Mouse (Mus musculus): Measurements from ENCODE around the gene Slc25a29.

Slc25a29 gene

DNA sequence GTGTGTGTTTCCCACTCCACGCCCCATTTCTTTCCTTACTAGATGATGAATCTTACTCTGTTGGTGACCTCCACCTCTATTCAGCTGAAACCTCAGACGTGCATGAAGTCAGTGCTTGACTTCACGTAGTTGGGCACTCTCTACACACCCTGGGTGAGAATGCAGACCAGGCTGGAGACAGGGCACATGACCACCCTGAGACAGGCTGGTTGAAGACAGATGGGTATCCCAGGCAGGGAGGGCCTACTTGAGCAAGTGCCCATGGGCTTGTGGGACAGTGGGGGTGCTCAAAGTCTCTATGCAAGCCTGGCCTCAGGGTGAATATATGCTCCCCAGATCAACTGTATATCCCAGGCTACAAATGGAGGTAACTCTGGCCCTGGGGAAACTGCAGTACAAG, 1.3 kb downstream of the Slc25a29 start:
- DNase-seq (ENCODE audit: low spot score): no peak

DNA sequence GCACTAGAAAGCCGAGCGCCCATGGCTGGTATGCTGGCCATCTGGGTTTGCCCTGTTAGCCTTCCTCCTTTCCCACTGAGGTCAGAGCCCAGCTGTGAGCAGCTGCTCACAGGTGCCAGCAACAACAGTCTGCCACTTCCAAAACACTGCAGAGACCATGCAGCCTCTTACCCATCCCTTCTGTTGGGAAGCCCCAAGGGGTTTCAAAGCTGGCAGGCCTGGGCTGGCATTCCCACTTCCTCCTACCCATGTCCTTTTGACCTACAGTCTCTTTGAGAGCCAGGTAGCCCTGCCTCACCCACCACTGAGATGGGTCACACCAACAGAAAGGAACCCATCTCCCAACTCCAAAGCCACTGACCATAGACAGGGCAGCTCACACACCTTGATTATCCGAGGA, 2.3 kb downstream of the Slc25a29 start:
- DNase-seq (ENCODE audit: low spot score): no peak

DNA sequence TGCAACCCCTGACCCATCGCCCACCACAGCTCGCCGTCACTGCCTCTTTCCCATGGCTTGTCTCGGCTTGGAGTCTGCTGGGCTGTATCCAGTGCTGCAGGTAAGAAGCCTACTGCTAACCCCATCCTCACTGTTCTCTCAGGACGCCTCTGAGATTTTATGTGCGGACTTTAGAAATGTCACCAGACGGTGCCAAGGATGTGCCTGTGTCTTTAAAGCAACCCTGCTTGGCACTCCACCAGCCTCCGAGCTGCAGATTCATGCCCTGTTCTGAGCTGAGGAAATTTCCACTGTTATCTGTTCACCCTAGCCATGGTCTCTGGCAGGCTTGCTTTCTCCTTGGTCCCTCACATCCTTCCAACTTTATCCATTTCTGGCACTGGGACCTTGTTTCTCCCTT, 2.8 kb downstream of the Slc25a29 start:
- no peak for DNase-seq (ENCODE audit: low spot score)

DNA sequence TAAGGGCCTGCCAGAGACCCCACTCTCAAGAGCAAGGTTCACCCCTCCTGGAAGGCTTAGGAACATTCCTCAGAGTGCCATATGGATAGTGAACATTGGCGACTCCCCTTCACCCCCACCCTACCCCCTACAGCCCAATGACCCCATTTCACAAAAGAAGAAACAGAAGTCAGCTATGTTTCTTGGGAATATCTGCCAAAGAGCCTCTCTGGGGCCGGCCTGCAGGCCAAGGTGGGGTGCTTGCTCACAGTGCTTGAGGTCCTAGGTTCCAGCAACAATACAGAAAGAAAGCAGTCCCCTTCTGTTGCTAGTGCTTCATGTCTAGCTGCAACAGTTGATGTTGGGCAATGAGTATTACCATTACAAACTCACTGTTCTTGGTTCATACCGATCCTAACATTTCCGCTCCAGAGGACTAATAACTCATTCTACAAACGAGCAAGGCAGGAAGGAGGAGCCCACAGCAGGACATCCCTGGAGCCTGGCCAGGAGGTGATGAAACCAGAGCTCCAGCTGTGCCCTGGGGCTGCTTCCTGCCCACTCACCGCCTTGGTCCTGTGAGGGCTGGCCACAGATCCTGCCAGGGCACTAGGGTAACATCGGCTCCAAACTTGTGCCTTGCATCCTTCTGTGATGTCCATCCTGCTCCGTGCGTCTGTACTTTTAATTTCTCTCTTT, 3.6 kb downstream of the Slc25a29 start:
- DNase-seq (ENCODE audit: low spot score): peak; percentile 63

DNA sequence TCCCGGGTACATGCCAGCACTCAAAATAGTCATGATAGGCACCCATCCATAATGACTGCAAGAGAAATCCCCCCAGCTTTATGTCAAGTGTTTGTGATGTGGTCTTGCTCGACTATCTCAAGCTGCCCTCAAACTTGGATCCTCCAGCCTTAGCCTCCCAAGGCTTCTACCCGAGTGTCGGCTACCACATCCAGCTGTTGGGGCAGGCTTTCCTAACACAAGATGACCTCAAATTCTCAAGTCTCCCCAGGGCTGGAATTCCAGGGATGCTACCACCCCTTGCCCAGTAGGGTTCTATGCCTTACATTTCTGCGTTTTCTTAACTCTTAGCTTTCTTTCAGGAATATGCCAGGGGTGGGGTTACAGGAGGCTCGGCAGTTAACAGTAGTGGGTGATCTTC, 5.3 kb downstream of the Slc25a29 start:
- DNase-seq (ENCODE audit: low spot score): no peak

DNA sequence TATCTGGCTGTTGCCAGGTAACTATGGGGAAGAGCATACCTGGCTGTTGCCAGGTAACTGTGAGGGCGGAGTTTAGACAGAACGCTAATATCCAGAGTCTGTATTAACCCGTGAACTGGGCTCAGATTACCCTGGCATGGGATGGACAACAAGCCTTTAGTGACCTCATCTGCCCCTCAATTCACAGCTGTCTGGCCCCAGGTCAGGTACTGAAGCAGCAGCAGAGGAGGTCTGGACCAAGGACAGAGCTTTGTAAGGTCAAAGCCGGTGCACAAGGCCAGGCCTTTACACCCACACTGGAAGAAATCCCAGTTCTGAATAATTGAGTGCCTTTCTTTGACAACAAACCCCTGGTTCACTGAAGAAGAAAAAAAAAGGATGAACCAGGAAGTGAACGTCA, 6.0 kb downstream of the Slc25a29 start:
- DNase-seq (ENCODE audit: low spot score): no peak

DNA sequence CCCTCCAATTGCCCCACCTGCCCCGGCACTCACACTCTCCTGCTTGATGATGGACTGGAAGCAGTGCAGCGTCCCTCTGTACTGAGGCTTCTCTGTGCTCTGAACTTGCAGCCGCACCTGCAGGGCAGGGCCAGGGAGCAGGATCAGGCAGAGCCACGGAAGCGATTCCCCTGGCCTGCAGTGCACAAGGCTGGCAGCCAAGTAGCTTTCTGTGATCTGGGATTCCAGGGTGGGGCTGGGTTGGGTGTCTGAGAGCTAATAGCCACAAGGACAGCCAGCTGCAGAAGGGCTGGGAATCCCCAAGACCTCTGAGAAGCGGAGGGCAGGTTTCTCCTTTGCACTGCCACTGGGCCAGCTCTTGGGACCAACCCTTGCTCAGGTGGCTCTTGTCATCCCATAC, 8.0 kb downstream of the Slc25a29 start:
- no peak for DNase-seq (ENCODE audit: low spot score)

DNA sequence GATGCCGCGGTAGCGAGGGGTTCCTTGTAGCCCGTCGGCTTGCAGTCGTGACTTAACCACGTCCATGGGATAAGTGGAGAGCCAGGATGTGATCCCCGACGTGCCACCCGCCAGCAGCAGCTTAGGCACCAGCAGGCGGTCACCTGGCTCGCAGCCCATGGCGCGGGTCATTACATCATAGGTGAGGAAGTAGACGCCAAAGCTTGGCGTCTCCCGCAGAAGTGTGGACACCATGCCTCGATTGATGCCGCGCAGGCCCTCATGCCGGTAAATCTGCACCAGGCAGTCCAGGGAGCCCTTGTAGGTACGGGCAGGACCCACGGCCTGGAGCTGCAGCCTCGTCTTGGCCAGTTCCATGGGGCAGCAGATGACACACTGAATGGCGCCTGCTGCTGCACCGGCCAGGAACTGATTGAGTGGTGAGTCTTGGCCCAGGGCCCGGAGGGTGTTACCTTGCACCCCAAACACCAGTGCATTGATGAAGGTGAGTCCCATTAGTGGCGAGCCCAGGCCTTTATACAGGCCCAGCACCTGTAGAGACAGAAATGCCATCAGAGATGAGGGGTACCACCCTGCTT, 8.6 kb downstream of the Slc25a29 start:
- DNase-seq (ENCODE audit: low spot score): no peak

DNA sequence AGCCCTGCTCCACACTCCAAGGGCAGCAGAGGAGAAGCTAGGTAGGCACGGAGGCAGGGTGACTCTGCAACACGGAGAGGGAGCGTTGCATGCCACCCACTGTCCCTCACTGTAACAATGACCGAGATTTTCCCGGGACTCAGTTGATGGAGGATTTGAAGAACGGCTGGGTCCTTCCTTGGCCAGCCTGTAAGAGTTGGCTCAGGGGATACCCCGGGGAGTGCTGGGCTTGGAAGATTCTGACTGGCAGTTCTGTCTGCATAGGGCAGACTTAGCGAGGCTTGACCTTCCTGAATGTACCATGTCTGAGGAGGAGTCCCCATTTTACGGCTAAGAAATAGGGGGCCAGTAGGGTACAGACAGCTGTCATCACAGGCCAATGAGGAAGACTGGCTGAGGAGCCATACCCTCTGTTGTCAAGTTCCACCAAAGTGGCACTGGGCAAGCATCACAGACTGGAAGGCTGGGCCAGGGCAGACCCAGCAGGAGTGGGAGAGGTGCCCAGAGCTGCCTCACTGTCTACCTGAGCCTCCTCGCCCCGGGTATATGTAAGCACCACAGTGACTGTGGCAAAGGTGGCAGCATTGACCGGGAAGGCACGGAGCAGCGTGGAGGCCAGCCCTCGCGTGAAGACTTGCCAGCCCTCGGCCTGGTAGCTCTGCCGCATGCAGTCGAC, 9.3 kb downstream of the Slc25a29 start:
- DNase-seq (ENCODE audit: low spot score): no peak

DNA sequence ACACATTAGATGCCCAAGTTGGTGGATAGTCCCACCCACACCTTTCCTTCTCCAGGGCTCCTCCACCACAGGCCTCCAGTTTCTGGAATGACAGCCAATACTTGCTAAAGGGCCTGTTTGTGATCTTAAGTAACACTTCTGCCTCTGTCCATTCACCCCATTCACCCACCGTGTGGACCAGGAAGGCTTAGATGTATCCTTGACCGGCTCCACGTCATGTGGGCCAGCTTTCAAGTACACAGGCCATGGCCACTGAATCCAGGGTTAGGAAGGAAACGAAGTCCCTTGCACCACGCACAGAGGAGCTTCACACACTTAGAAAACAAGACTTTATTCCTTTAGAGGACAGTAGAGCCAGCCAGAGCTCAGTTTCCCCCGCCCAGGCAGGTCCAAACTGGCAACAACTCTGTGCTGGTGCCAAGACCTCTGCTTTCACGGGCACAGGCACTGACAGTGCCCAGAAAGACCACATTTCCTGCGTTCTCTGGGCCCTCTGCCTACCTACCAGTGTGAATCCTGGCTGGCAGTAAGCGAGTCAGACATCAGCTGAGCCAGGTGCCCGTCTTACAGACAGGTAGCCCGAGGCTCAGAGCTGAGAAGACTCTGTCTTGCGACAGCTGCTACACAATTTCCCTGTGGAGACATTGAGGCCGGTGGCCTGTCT, 10.0 kb downstream of the Slc25a29 start:
- DNase-seq (ENCODE audit: low spot score): no peak

DNA sequence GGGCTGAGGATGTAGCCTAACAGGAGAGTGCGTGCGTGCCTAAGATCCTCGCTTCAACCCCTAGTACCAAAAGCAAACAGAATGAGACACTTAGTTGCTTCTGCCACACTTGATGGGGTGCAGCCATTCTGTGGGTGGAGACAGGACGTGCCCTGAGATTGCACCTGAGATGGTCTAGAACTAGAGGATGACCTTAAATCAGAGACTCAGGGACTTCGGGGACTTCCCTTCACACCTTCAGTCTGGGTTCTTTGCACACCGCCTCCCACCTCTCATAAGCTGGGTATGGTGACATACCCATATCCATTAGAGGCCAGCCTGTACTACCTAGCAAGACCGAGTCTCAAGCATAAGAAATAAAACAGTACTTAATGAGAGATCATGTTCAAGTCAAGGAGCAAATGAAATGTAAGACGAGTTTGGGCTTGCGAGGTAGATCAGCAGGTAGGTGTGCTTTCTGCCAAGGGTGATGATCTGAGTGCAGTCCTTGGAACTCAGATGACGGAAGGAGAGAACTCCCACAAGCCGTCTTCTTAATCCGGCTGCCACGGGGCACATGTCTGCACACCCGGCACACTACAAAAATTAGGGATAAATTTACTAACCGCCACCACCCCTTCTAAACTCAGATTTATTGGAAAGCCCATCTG, 11.3 kb downstream of the Slc25a29 start:
- no peak for DNase-seq (ENCODE audit: low spot score)

DNA sequence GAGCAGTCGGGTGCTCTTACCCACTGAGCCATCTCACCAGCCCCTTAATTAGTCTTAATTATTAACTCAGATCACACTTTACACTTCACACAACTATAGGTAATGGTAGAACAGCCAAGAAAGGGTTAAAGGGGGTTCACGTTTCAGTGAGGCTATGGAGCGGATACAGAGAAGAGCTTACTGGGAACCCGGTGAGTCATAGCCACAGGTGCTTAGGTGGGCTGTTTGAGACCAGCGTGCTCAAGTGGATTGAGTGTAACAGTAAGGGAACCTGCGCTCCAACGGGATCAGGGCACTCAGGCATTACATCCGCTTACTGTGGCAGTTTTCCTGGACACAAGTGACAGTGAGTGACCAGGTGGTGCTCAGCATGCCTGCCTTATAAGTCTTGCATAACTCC, 12.6 kb downstream of the Slc25a29 start:
- no peak for DNase-seq (ENCODE audit: low spot score)

DNA sequence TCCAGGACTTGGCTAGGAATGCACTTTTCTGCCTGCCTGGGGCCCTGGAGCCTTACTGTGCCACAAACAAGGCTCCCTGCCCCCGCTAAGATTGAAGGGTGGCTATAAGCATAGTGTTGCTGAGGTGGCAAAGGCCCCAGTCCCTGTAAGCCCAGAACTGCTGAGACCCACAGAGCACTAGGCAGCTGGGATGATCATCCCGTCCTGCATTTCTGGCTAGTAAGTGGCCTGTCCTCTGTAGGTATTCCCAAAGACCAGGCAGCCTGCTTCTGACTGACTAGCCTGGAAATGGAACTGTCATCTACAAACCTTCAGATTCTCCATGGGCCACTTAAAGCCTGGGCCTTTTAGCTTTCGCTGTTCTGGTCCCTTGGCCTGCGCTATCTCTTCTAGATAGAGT, 15.2 kb downstream of the Slc25a29 start:
- no peak for DNase-seq (ENCODE audit: low spot score)

DNA sequence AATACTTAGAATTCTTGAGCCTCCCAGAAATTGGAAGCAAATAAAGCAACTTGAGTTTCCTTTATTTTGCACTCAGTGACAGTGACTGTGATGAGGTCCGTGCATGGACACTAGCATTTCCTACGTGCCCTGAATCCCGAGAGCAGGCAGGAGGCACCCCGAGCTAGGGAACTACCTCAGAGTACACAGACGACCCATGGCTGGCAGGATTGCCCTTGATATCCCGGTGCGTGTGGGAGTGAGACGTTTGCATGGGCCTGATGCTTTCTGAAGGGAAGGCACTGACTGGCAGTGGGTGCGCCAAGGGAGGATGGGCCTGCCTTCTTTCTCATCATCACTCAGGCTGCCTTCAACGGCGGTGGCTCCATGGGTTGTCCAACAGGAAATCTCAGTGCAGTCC, 19.1 kb downstream of the Slc25a29 start:
- no peak for DNase-seq (ENCODE audit: low spot score)

DNA sequence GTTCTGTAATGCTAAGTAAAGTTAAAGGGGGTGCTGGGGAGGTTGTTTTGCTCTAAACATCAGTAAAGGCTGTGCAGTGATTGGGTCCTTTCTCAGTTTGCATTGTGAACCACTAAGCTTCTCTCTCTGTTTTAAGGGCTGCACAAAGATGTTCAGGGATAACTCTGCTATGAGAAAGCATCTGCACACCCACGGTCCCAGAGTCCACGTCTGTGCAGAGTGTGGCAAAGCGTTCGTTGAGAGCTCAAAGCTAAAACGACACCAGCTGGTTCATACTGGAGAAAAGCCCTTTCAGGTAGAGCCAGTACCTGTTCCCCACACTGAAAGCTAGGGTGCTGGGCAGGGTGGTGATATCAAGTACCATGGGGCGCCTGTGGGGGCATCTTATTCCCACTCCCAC, 21.2 kb downstream of the Slc25a29 start:
- no peak for DNase-seq (ENCODE audit: low spot score)

DNA sequence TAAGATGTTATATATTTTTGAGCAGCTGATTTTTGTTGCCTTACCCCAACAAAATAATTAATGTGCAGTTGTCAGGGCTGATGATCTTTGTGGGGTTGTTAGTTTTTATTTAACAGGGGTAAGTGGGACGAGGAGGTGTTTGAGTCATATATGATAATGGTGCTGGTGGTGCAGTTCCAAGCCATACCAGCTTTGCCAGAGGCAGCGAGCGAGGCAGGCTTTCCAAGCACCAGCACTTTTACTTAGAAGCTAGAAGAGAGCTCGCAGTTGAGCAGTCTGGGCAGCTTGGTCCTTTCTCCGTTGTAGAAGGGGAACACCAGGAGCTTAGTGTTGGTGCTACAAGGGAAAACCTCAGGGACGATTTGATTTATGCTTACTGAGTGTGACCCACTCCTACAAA, 23.2 kb downstream of the Slc25a29 start:
- no peak for DNase-seq (ENCODE audit: low spot score)

DNA sequence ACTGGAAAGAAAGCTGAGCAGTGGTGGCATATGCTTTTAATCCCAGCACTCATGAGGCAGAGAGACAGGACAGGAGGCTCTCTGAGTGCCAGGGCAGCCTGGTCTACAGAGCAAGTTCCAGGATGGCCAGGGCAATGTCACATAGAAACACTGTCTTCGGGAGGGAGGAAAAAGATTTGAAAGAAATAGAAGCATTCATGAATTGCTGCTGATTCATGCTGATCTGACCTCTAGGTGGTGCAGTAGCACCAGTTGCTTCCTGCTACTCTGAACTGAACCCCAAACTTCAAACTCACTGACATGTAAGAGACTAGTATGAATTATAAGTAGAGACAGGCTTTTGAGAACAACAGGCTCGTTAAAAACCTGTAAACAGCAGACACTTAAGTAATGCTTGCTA, 24.6 kb downstream of the Slc25a29 start:
- DNase-seq (ENCODE audit: low spot score): no peak

DNA sequence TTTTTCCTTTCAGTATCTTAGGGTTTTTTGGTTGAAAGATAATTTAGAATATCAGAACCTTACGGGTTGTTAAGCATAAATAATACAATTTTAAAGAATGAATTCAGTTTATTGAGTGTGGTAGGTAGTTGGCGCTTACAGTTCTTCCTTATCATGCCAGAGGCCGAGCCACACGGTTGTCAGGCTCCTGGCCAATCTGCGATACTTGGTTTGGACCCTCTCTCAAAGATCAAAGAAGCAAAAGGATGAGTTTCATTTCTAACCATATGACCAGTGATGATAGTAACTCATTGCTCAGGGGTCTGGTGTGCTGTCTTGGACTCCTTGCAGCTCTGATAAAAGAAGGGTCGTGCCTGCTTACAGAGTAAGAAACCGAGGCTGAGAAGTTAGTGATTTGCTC, 25.4 kb downstream of the Slc25a29 start:
- DNase-seq (ENCODE audit: low spot score): no peak

DNA sequence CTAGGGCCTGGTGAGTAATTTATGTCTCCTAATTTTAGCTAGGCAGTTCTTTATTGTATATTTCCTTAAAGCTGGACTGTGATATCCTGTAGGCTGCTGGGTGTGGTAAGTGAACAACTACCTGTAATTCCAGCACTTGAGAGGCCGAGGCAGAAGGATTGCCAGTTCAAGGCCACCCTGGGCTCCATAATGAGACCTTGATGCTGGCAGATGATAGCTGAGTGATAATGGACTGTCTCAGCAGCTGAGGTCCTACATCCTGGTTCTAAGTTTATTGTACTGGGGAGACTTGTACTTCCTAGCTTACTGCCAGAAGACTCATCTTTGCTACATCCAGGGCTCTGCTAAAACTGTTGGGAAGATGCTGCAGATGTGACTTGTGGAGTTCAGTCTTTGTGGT, 25.9 kb downstream of the Slc25a29 start:
- DNase-seq (ENCODE audit: low spot score): no peak

DNA sequence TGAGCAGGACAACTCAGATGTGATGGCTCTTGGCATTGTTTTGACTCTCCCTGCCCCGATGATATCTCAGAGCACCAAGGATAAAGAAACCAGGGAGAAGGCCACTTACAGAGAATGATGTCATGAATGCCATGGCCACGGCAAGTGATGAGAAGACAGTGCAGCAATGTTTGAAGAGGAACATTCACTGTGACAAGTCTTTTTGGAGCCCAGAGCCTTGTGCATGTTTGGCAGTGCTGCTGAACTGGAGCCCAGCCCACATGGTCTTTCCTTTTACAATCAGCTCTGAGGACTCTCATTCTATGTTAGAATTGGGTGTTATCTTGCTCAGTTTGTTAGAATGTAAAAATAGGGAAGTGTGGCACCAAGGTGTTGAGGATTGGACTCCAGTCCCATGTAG, 27.2 kb downstream of the Slc25a29 start:
- no peak for DNase-seq (ENCODE audit: low spot score)

DNA sequence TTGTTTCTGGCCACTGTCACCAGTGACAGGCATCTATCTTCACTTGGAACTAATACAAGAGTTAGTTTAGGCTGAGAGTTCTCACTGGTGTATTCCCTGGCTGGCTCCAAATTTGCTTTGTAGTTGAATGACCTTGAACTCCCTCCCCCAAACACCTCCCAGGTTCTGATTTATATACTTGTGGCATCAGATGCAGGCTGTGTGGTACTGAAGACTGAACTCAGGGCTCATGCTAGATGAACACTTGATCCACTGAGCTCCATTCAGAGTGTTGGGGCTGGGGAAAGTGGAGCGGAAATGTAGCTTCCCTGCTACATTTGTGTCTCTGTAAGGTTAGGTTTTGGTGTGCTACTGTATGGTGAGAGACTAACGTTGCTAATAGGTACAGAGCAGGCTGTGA, 31.3 kb downstream of the Slc25a29 start:
- DNase-seq (ENCODE audit: low spot score): no peak

DNA sequence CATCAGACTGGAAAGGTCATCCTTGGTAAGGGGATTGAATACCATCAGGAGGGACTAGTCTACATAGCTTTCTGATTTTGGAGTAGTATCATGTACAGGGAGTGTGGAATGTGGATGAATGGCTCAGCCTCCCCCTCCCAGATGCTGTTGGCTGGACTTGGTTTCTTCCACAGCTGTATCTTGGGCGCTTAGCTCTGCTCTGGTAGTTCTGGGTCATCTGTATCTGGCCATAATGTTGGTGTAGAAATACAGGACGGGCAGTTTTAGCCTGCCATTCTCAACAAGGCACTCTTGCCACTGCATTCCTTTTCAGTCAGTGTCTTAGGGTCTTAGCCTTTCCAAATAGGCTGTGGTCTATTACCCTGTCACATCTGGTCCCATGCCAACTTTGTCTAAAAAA, 34.1 kb downstream of the Slc25a29 start:
- no peak for DNase-seq (ENCODE audit: low spot score)
